Mouse (Mus musculus) MEL (cell line): ENCODE measurements around the gene Lats2. TPM values are rescaled to one million over a fixed set of nuclear protein-coding genes. Genes with fewer than 3 reads are reported as not detected.
A peak's percentile ranks its signal among the peaks of the same experiment; 100 is the strongest.

Source experiments
- DNase-seq: peaks from one replicate; pipeline ENCODE4 v3.0.0; 2011; ENCODE audit warnings: low read depth, low spot score
- H3K27ac ChIP-seq: 2 replicates; pipeline ENCODE4 v1.5.1; 2012; ENCODE audit warnings: low read depth, mild to moderate bottlenecking, control low read depth, low read length, moderate library complexity; ENCODE audit not compliant: control insufficient read depth
- H3K27me3 ChIP-seq, 2 experiments: fragments of 150-350 bp in 1 of 2; sonication (generic) in 1 of 2; 2 replicates each; pipeline ENCODE4 v1.6.1; 2012; ENCODE audit warnings: low read length in 2 of 2, mild to moderate bottlenecking in 2 of 2, improper control_type of control experiment in 1 of 2, moderate library complexity in 1 of 2; ENCODE audit not compliant: insufficient read depth in 2 of 2, control insufficient read depth in 1 of 2
- H3K36me3 ChIP-seq, 2 experiments: 2 replicates each; pipeline ENCODE4 v1.6.1; 2012 to 2014; ENCODE audit warnings: low read length in 2 of 2, improper control_type of control experiment in 1 of 2, inconsistent platforms in 1 of 2, mild to moderate bottlenecking in 1 of 2; ENCODE audit not compliant: insufficient read depth in 2 of 2, control insufficient read depth in 1 of 2
- H3K4me1 ChIP-seq, 2 experiments: fragments of 150-350 bp in 1 of 2; sonication (generic) in 1 of 2; 2 replicates each; pipeline ENCODE4 v1.6.1; 2012; ENCODE audit warnings: low read length in 2 of 2, improper control_type of control experiment in 1 of 2, mild to moderate bottlenecking in 1 of 2; ENCODE audit not compliant: insufficient read depth in 2 of 2, control insufficient read depth in 1 of 2
- H3K4me3 ChIP-seq, 2 experiments: fragments of 150-350 bp in 1 of 2; sonication (generic) in 1 of 2; 2 replicates each; pipeline ENCODE4 v1.5.1; 2012; ENCODE audit warnings: low read depth in 2 of 2, low read length in 2 of 2, mild to moderate bottlenecking in 2 of 2, moderate library complexity in 2 of 2, control low read depth in 1 of 2, improper control_type of control experiment in 1 of 2; ENCODE audit not compliant: control insufficient read depth in 1 of 2, insufficient read depth in 1 of 2
- H3K79me2 ChIP-seq: 2 replicates; pipeline ENCODE4 v1.6.1; 2012; ENCODE audit warnings: mild to moderate bottlenecking, low read length, moderate library complexity; ENCODE audit not compliant: control insufficient read depth, poor library complexity, insufficient read depth
- H3K9ac ChIP-seq: 2 replicates; pipeline ENCODE4 v1.6.1; 2012; ENCODE audit warnings: low read depth, mild to moderate bottlenecking, control low read depth, low read length, moderate library complexity; ENCODE audit not compliant: control insufficient read depth, poor library complexity, severe bottlenecking
- H3K9me3 ChIP-seq: fragments of 150-350 bp; sonication (generic); replicated peaks from 2 replicates; pipeline ENCODE4 v1.6.1; 2012; ENCODE audit warnings: mild to moderate bottlenecking, low read length, improper control_type of control experiment, moderate library complexity; ENCODE audit not compliant: insufficient read depth
- BHLHE40 ChIP-seq: IDR thresholded peaks from 2 replicates; pipeline ENCODE4 v1.6.1; 2012; ENCODE audit warnings: low read depth, mild to moderate bottlenecking, inconsistent platforms, low read length, improper control_type of control experiment, borderline replicate concordance
- CHD2 ChIP-seq: IDR thresholded peaks from 2 replicates; pipeline ENCODE4 v1.6.1; 2011; ENCODE audit warnings: low read length, improper control_type of control experiment
- CTCF ChIP-seq, 3 experiments: IDR thresholded peaks in 2 of 3; conservative IDR thresholded peaks in 1 of 3; 2 replicates each; pipeline ENCODE4 v1.5.1; 2011 to 2012; ENCODE audit warnings: low read length in 3 of 3, low read depth in 2 of 3, mild to moderate bottlenecking in 2 of 3, improper control_type of control experiment in 1 of 3, inconsistent platforms in 1 of 3, mixed read lengths in 1 of 3, moderate library complexity in 1 of 3; ENCODE audit not compliant: control insufficient read depth in 1 of 3, insufficient read depth in 1 of 3, poor library complexity in 1 of 3, severe bottlenecking in 1 of 3
- ELF1 ChIP-seq: IDR thresholded peaks from 2 replicates; pipeline ENCODE4 v1.6.1; 2014; ENCODE audit warnings: low read depth, mild to moderate bottlenecking, inconsistent platforms, low read length, improper control_type of control experiment, moderate library complexity
- ETS1 ChIP-seq: IDR thresholded peaks from 2 replicates; pipeline ENCODE4 v1.6.1; 2012; ENCODE audit warnings: low read depth, mild to moderate bottlenecking, inconsistent platforms, low read length, improper control_type of control experiment, moderate library complexity
- GABPA ChIP-seq: IDR thresholded peaks from 2 replicates; pipeline ENCODE4 v1.6.1; 2012; ENCODE audit warnings: low read depth, mild to moderate bottlenecking, inconsistent platforms, low read length, improper control_type of control experiment, moderate library complexity
- GATA1 ChIP-seq: IDR thresholded peaks from 2 replicates; pipeline ENCODE4 v1.6.1; 2011; ENCODE audit warnings: low read depth, low read length, improper control_type of control experiment
- JUND ChIP-seq: IDR thresholded peaks from 2 replicates; pipeline ENCODE4 v1.6.1; 2011; ENCODE audit warnings: low read depth, mild to moderate bottlenecking, improper control_type of control experiment, low read length
- KAT2A ChIP-seq: conservative IDR thresholded peaks from 2 replicates; pipeline ENCODE4 v1.6.1; 2012; ENCODE audit warnings: low read depth, low read length, improper control_type of control experiment, inconsistent platforms
- MAX ChIP-seq: IDR thresholded peaks from 2 replicates; pipeline ENCODE4 v1.6.1; 2011; ENCODE audit warnings: low read length, improper control_type of control experiment
- MAZ ChIP-seq: IDR thresholded peaks from 2 replicates; pipeline ENCODE4 v1.6.1; 2012; ENCODE audit warnings: low read depth, mild to moderate bottlenecking, inconsistent platforms, low read length, improper control_type of control experiment
- NELFE ChIP-seq: IDR thresholded peaks from 2 replicates; pipeline ENCODE4 v1.6.1; 2011; ENCODE audit warnings: low read depth, low read length, improper control_type of control experiment
- NRF1 ChIP-seq: IDR thresholded peaks from 2 replicates; pipeline ENCODE4 v1.6.1; 2014; ENCODE audit warnings: low read depth, mild to moderate bottlenecking, inconsistent platforms, low read length, improper control_type of control experiment, moderate library complexity; ENCODE audit not compliant: poor library complexity, insufficient read depth, severe bottlenecking
- POLR2A ChIP-seq, 2 experiments: IDR thresholded peaks; 2 replicates each; pipeline ENCODE4 v1.6.1; 2011 to 2012; ENCODE audit warnings: low read length in 2 of 2, mild to moderate bottlenecking in 2 of 2, control low read depth in 1 of 2, improper control_type of control experiment in 1 of 2, low read depth in 1 of 2, moderate library complexity in 1 of 2; ENCODE audit not compliant: control insufficient read depth in 1 of 2, insufficient read depth in 1 of 2, poor library complexity in 1 of 2
- POLR2AphosphoS2 ChIP-seq: IDR thresholded peaks from 2 replicates; pipeline ENCODE4 v1.6.1; 2011; ENCODE audit warnings: low read length, improper control_type of control experiment
- POLR2AphosphoS5 ChIP-seq: IDR thresholded peaks from 2 replicates; pipeline ENCODE4 v1.6.1; 2012; ENCODE audit warnings: low read depth, borderline replicate concordance, mild to moderate bottlenecking, inconsistent platforms, low read length, moderate library complexity, mixed read lengths
- RAD21 ChIP-seq: IDR thresholded peaks from 2 replicates; pipeline ENCODE4 v1.6.1; 2011; ENCODE audit warnings: mild to moderate bottlenecking, low read depth, low read length, improper control_type of control experiment
- RCOR1 ChIP-seq: IDR thresholded peaks from 2 replicates; pipeline ENCODE4 v1.6.1; 2012; ENCODE audit warnings: low read depth, mild to moderate bottlenecking, inconsistent platforms, low read length, improper control_type of control experiment
- SIN3A ChIP-seq: IDR thresholded peaks from 2 replicates; pipeline ENCODE4 v1.6.1; 2012; ENCODE audit warnings: low read length, improper control_type of control experiment, inconsistent platforms
- SMC3 ChIP-seq: IDR thresholded peaks from 2 replicates; pipeline ENCODE4 v1.6.1; 2011; ENCODE audit warnings: low read depth, low read length, improper control_type of control experiment
- polyA plus RNA-seq, 2 experiments: library from polyadenylated mRNA; stranded (reverse) in 1 of 2; unstranded in 1 of 2; fragments of >175 nt in 1 of 2; fragments of >200 nt in 1 of 2; gene quantifications; 2 replicates each; pipeline versions ENCODE4 v1.2.1 to v1.2.4; 2012; ENCODE audit warnings: low replicate concordance in 2 of 2, low read depth in 1 of 2; ENCODE audit not compliant: insufficient read length in 2 of 2, insufficient read depth in 1 of 2, missing spikeins in 1 of 2
- total RNA-seq: library from RNA; depleted of rRNA; stranded (reverse); fragments of 300-350 nt; gene quantifications from 2 replicates; pipeline ENCODE4 v1.2.3, GENCODE M21; 2012

Lats2 gene
- total and polyA plus RNA-seq, 3 experiments, result 1.1 to 2.6 TPM; not detected in 1

GRCm38 (mm10) chr14:57772157-57772815 lies 14.1 kb upstream of the Lats2 start:
- TF ChIP-seq MAZ (no peak), BHLHE40 (0 out of 2 replicates have a peak, but pooled peaks have one; percentile 15), GATA1 (peak; percentile 24), RCOR1 (0 out of 2 replicates have a peak, but pooled peaks have one; percentile 11)
- Histone ChIP-seq H3K27me3 (no peaks in the 10 kb centered on the region), H3K9ac (peak overlapping the region; percentile 23; the same call in 1 of the 2 replicates), H3K79me2 (no peaks in the 10 kb centered on the region), H3K4me3 (peak overlapping the region; percentile 12 to 38; a peak in 3 of 4 replicates), H3K9me3 (no peaks in the 10 kb centered on the region), H3K4me1 (peaks cover 0 to 4% of the 10 kb centered on the region in 2 experiments; a peak in 1 of 4 replicates), H3K36me3 (peaks cover 0 to 4% of the 10 kb centered on the region in 2 experiments; a peak in 2 of 4 replicates), H3K27ac (peak overlapping the region; percentile 39; the same call in 1 of the 2 replicates)
- DNase-seq, result peak; percentile 69

GRCm38 (mm10) chr14:57769102-57769501 lies 10.9 kb upstream of the Lats2 start:
- TF ChIP-seq JUND (no peak), POLR2AphosphoS2 (no peak), CTCF (IDR thresholded peaks at IDR 0.05 in 2 of 3, conservative IDR thresholded peaks at IDR 0.05 in 1 of 3; ENCODE audit: control insufficient read depth in 1 of 3, insufficient read depth in 1 of 3, low read depth in 2 of 3, low read length in 3 of 3, poor library complexity in 1 of 3, severe bottlenecking in 1 of 3) (no peak), POLR2AphosphoS5 (no peak), MAZ (no peak), POLR2A (IDR thresholded peaks at IDR 0.05; ENCODE audit: control insufficient read depth in 1 of 2, insufficient read depth in 1 of 2, low read depth in 1 of 2, low read length in 2 of 2, poor library complexity in 1 of 2) (no peak), GABPA (no peak), SIN3A (no peak), MAX (no peak), KAT2A (no peak), GATA1 (no peak), NRF1 (no peak), SMC3 (no peak), ETS1 (no peak), CHD2 (no peak), ELF1 (no peak), RAD21 (no peak), NELFE (no peak)
- TF ChIP-seq, all 39 proteins: peak for 0
- Histone ChIP-seq H3K9ac (no peak overlapping the region), H3K27ac (no peak overlapping the region), H3K9me3 (no peaks in the 10 kb centered on the region), H3K27me3 (no peaks in the 10 kb centered on the region; a peak in 1 of 4 replicates), H3K4me1 (peaks cover 0 to 4% of the 10 kb centered on the region in 2 experiments; a peak in 1 of 4 replicates), H3K79me2 (no peaks in the 10 kb centered on the region), H3K4me3 (no peak overlapping the region), H3K36me3 (peaks cover 0 to 4% of the 10 kb centered on the region in 2 experiments; a peak in 2 of 4 replicates)
- no peak for DNase-seq
